Mouse (Mus musculus) kidney, embryonic 16.5 days (tissue): Measurements from ENCODE around the gene Dnajb11. TPM values are rescaled to one million over a fixed set of nuclear protein-coding genes. Genes with fewer than 3 reads are reported as not detected.

Experiments used
- ATAC-seq: fragments of 200-750 bp; cut with Nextera tagmentation; 2 replicates; pipeline ENCODE4 v1.8.0; 2017; ENCODE audit warnings: moderate TSS enrichment; ENCODE audit not compliant: low FRiP score, low TSS enrichment
- H3K27ac ChIP-seq: fragments of 300-500 bp; sonication (generic); 2 replicates; pipeline ENCODE4 v1.5.1; 2014; ENCODE audit warnings: low read length
- H3K27me3 ChIP-seq: fragments of 300-500 bp; sonication (generic); 2 replicates; pipeline ENCODE4 v1.6.1; 2014; ENCODE audit warnings: low read length, control low read depth, mixed read lengths; ENCODE audit not compliant: insufficient read depth
- H3K36me3 ChIP-seq: fragments of 300-500 bp; sonication (generic); 2 replicates; pipeline ENCODE4 v1.6.1; 2014; ENCODE audit warnings: low read length, control low read depth, mixed read lengths; ENCODE audit not compliant: insufficient read depth
- H3K4me1 ChIP-seq: fragments of 300-500 bp; sonication (generic); 2 replicates; pipeline ENCODE4 v1.6.1; 2014; ENCODE audit warnings: low read length, control low read depth, mixed read lengths; ENCODE audit not compliant: insufficient read depth
- H3K4me2 ChIP-seq: fragments of 300-500 bp; sonication (generic); replicated peaks from 2 replicates; pipeline ENCODE4 v1.6.1; 2014; ENCODE audit warnings: low read depth, low read length
- H3K4me3 ChIP-seq: fragments of 300-500 bp; sonication (generic); 2 replicates; pipeline ENCODE4 v1.5.1; 2014; ENCODE audit warnings: mild to moderate bottlenecking, low read length
- H3K9ac ChIP-seq: fragments of 300-500 bp; sonication (generic); replicated peaks from 2 replicates; pipeline ENCODE4 v1.6.1; 2014; ENCODE audit warnings: low read length
- H3K9me3 ChIP-seq: fragments of 300-500 bp; sonication (generic); 2 replicates; pipeline ENCODE4 v1.6.1; 2016; ENCODE audit warnings: low read length, control low read depth
- WGBS: fragments of 180-500 bp; shearing (Covaris S2); extraction: QIAGEN DNeasy Blood & Tissue Kit; methylation state at CpG from one replicate; pipeline ENCODE4 v1.1.7; 2014; 5-methylcytosine and 5-hydroxymethylcytosine counted together
- polyA plus RNA-seq: library from polyadenylated mRNA; unstranded; fragments of >200 nt; fragmentation: Nextera tagmentation; extraction: Ambion mirVana; gene quantifications from 2 replicates; pipeline ENCODE4 v1.2.1, GENCODE M21; 2015

Gene Dnajb11
- polyA plus RNA-seq, 1 experiment from 2014 or later, result 123 TPM

DNA sequence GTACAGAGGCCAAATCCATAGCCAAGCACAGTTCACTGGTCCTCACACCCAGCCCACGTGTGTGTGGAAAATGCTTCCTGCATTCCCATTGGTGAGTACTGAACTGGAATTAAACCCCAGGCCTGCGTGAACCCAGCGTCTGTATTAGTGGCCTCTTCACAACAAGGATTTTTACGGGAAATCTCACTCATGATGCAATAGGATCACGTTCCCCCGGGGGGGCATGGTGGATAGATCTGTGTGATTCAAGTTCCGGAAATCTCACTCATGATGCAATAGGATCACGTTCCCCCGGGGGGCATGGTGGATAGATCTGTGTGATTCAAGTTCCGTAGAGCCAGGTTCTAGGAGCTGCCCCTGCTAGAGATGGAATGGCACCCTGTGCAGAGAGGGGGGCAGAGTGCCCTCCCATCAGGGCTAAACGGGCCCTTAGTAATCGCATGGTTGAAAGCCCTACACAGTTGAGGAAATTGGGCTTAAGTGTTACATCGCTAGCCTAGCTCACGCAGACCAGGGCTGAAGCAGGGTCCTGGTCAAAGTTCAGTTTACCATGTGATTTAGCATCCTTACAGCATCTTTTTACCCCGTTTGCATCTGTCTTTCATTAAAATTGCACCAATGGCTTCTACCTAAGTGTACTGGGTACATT lies 61.1 kb downstream of the Dnajb11 start:
- H3K4me2 ChIP-seq, result no peak overlapping the region
- no peaks in the 10 kb centered on the region for H3K9me3 ChIP-seq
- no peak for ATAC-seq
- peaks cover 4% of the 10 kb centered on the region; the same call in 1 of the 2 replicates for H3K4me1 ChIP-seq
- H3K27me3 ChIP-seq, result no peaks in the 10 kb centered on the region
- no peak overlapping the region for H3K9ac ChIP-seq
- no peak overlapping the region for H3K4me3 ChIP-seq
- 72% methylated on average over 15 of the region's 15 CpGs for WGBS
- no peaks in the 10 kb centered on the region for H3K36me3 ChIP-seq
- no peak overlapping the region for H3K27ac ChIP-seq

DNA sequence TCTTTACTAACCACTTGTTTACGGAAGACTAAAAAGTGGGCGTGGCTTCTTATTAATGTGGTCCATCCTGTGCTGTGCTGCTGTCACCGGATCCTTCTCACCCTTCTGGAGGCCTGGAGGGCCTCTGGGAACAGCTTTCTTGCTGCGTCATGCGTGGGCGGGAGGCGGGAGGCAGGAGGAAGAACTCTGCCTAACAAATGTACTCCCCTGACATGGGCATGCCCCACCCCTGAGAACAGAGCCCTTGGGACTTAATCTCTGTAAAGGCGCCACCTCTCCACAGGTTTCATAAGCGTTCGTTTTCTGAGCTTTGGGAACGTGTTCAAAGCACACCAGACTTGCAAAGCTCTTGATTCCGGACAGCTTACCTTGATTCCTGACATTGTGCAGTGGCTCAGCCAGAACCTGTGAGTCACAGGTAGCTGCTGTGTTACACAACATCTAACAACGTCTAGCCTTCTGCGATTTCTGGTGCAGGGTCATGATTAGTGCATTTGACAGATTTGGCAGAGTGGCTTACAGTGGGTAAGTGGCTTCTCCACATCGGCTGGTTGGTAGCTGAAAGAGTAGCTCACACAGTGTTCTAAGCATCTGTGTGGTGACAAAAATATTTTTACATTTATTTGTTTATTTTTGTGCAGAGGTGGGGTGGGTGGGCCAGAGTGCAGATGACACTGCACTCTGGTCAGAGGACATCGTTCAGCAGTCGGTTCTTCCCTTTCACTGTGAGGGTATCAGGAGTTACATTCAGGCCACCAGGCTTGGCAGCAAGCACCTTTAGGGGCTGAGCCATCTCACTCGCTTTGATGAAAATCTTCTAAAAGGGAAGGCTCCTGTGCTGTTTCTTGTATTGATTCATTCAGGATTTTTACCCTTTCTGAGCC lies 62.6 kb downstream of the Dnajb11 start:
- H3K4me2 ChIP-seq, result no peak overlapping the region
- no peak overlapping the region for H3K4me3 ChIP-seq
- H3K9ac ChIP-seq, result no peak overlapping the region
- WGBS, result 53% methylated on average over 18 of the region's 18 CpGs
- peak; percentile 54 for ATAC-seq
- no peaks in the 10 kb centered on the region for H3K9me3 ChIP-seq
- peaks cover 4% of the 10 kb centered on the region; the same call in 1 of the 2 replicates for H3K4me1 ChIP-seq
- no peak overlapping the region for H3K27ac ChIP-seq
- no peaks in the 10 kb centered on the region for H3K27me3 ChIP-seq
- no peaks in the 10 kb centered on the region for H3K36me3 ChIP-seq

DNA sequence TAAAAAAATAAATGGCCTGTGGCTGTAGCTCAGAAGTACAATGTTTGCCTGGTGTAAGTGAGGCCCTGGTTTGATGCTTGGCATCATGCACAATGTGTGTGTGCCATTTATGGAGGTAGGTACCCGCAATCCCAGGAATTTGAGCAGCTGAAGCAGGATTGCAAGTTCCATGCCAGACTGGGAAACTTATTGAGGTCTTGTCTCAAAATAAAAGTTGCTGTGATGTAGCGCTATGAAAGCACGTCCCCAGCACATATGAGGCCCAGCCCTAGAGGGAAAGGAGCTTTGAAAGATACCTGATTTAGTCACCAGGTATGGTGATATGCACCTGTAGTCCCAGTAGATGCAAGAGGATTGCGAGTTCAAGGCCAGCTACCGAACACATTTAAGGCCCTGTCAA lies 64.1 kb downstream of the Dnajb11 start:
- 95% methylated on average over 5 of the region's 5 CpGs for WGBS

DNA sequence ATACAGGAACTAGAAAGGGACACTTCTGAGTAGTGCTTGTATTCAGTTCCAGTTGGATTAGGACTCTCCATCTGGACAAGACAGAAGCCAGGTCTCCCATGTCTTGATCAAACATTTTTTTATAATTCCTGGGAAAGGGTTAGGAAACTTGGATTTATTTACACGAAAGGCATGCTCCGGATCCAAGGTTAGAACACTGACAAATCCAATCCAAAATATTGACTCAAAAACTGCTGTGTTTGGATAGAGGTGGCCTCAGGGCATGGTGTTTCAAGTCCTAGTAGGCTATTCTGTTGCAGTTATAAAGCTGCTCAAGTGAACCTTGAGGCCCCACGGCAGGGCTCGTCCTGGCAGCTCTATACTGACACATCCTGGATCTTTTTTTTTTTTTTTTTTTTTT lies 64.8 kb downstream of the Dnajb11 start:
- Histone ChIP-seq H3K9me3 (no peaks in the 10 kb centered on the region), H3K4me3 (no peak overlapping the region), H3K36me3 (no peaks in the 10 kb centered on the region), H3K27ac (no peak overlapping the region), H3K4me2 (no peak overlapping the region), H3K9ac (no peak overlapping the region), H3K27me3 (no peaks in the 10 kb centered on the region), H3K4me1 (peaks cover 4% of the 10 kb centered on the region; the same call in 1 of the 2 replicates)
- WGBS, result 62% methylated on average over 4 of the region's 4 CpGs
- no peak for ATAC-seq

More for the DNA sequence above, 64.1 kb downstream of the Dnajb11 start:
- no peaks in the 10 kb centered on the region for H3K36me3 ChIP-seq
- H3K9me3 ChIP-seq, result no peaks in the 10 kb centered on the region
- no peak overlapping the region for H3K4me2 ChIP-seq
- no peak overlapping the region for H3K4me3 ChIP-seq
- ATAC-seq, result no peak
- H3K9ac ChIP-seq, result no peak overlapping the region
- peaks cover 4% of the 10 kb centered on the region; the same call in 1 of the 2 replicates for H3K4me1 ChIP-seq
- H3K27me3 ChIP-seq, result no peaks in the 10 kb centered on the region
- no peak overlapping the region for H3K27ac ChIP-seq

Other genes with a start within 250 kb of the Dnajb11 start
- 0.51 and 0.81 TPM in 2 replicates for gene Dgkg, start 200.6 kb upstream of the Dnajb11 start, polyA plus RNA-seq
- gene Crygs, start 46.3 kb upstream of the Dnajb11 start, polyA plus RNA-seq, result 0.31 TPM in 1 of 2 replicates, not detected in the other
- 34.6 and 35.8 TPM in 2 replicates for gene Tbccd1, start 176 bp upstream of the Dnajb11 start, polyA plus RNA-seq
- gene Ahsg, start 33.4 kb downstream of the Dnajb11 start, polyA plus RNA-seq, result 9.5 and 12.6 TPM in 2 replicates
- 0.21 and 0.22 TPM in 2 replicates for gene Fetub, start 60.5 kb downstream of the Dnajb11 start, polyA plus RNA-seq
- gene Hrg, start 93.2 kb downstream of the Dnajb11 start, polyA plus RNA-seq, result 0.09 TPM in 1 of 2 replicates, not detected in the other
- 23.5 and 29.9 TPM in 2 replicates for gene Kng2, start 171.6 kb downstream of the Dnajb11 start, polyA plus RNA-seq
- 2.4 and 3.6 TPM in 2 replicates for gene Kng1, start 200.0 kb downstream of the Dnajb11 start, polyA plus RNA-seq
- gene Eif4a2, start 249.6 kb downstream of the Dnajb11 start, polyA plus RNA-seq, result 235 and 238 TPM in 2 replicates